Mouse (Mus musculus): ENCODE results near the gene Crybg3.

The Crybg3 gene

DNA sequence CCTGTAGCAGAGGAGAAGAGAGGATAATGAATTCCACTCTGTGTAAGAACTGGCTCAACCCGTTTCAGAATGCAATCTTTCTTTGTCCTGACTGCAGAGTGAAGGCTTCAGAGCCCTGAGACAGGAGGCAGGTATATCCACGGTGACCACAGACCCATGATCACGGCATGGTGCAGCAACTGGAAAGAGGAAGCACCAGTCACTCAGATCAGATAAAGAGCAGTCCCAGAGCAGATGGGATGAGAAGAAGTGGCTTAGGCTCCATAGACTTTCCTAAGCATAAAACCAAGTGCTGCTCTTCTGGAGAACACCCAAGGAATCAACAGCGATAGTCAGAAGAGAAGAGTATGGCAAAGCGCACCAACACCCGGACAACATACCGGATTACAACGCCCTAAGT lies 21.5 kb downstream of the Crybg3 start:
- no peak for DNase-seq (ENCODE audit: low spot score)

DNA sequence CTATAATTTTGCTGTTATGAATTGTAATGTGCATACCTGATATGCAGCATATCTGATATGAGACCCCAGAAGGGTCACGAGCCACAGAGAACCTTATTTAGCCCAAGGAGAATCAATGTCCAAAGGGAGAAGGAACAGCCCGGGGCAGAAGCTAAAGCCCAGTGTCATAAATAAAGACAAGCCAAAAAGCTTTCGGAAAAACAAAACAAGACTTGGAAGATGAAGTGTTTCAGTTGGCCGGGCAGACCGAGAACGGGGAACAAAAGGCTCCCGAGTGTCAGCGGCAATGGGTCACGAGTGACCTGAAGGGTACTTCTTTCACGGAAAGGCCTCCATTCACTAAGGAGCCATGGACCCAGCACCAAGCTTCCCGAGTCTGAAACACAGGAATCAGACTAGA lies 26.8 kb downstream of the Crybg3 start:
- no peak for DNase-seq (ENCODE audit: low spot score)

DNA sequence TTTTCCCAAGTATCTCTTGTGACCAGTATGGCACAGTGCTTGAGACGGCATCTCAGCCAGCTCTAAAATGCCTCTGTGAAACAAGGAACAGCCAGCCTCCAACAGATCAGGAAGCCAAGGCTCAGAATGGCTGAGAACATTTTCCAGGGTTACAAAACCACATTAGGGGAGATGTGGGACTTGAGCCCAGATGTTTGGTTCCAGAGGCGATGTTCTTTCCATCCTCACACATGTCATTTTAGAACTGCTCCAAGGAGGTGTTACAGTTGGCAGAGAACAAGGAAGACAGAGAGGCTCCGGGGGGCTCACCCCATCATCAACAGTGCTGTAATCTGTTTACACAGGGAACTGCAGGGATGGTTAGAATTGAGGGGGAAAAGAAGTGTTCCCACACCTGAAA lies 28.1 kb downstream of the Crybg3 start:
- DNase-seq (ENCODE audit: low spot score): no peak

DNA sequence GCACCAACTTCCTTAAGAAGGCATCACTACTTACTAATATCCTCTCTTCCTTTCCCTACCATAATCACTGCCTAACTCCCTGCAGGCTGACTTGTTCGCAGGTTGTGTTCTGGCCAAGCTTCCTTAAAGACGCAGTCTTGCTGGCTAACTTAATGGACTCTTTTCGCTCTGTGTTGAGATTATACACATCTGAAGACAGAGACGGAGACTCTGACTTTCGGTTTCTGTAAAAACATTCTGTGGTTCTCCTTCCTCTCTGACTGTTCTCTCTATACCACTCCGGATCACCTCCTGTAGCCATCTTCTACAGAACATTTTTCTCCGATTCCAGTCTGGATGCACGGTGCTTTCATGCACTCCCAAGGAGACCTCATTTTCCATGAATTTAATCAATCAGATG lies 30.0 kb downstream of the Crybg3 start:
- no peak for DNase-seq (ENCODE audit: low spot score)

GRCm38 (mm10) chr16:59569837-59570236 lies 30.9 kb downstream of the Crybg3 start:
- no peak for DNase-seq (ENCODE audit: low spot score)

- no peak for DNase-seq (ENCODE audit: low spot score)
Measured at GRCm38 (mm10) chr16:59567721-59568381, 32.9 kb downstream of the Crybg3 start.

DNA sequence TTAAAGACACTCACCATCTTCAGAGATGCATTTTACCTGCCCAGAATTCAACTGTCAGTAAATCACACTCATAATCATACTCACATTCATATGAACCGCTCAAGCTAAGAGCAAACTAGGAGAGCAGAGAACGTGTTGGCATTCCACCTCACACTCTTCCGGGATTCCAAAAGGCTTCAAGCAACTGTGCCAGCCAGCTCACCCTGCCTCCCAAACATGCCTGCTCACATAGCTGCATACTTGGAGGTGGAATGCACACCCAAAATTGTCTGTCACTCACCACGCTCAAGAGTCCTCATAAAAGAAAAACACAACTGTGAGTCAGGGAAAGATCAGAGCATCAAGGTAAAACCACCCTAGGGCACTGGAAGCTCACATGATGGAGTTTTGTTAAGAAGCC lies 34.3 kb downstream of the Crybg3 start:
- DNase-seq (ENCODE audit: low spot score): no peak

DNA sequence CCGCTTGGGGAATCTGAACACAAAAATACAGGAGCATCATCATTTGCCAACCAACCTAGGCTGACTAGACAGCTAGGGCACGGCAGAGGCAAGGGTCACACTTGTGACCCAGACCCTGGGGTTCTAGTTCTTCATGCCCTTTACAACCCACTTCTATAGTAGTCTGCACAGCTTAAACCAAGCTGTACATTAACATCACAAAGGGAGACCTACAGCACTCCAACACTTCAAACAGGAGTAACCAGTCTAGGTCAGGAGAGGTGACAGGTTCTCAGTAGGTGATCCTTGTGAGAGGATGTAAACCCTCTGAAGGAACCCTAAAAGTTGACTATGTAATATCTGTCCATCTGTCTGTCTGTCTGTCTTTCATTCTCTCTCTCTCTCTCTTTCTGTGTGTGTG lies 35.1 kb downstream of the Crybg3 start:
- DNase-seq (ENCODE audit: low spot score): no peak

DNA sequence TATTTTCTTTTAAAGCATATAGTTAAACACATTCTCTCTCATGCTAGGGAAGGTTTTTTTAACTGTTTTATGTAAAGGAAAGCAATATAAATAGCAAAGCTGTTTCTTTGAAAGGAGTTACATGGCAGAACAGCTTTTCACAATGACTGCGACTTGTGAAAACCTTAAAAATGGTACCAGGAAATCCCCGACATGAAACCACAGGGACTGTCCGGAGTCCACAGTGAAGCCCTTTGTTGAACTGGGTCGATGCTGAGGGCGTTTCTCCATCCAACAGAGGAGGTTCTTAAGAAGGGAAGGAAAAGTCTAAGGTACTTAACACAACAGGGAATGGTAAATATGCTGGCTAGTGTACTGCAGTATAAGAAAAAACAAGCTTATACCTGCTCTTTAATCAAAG lies 36.8 kb downstream of the Crybg3 start:
- no peak for DNase-seq (ENCODE audit: low spot score)

DNA sequence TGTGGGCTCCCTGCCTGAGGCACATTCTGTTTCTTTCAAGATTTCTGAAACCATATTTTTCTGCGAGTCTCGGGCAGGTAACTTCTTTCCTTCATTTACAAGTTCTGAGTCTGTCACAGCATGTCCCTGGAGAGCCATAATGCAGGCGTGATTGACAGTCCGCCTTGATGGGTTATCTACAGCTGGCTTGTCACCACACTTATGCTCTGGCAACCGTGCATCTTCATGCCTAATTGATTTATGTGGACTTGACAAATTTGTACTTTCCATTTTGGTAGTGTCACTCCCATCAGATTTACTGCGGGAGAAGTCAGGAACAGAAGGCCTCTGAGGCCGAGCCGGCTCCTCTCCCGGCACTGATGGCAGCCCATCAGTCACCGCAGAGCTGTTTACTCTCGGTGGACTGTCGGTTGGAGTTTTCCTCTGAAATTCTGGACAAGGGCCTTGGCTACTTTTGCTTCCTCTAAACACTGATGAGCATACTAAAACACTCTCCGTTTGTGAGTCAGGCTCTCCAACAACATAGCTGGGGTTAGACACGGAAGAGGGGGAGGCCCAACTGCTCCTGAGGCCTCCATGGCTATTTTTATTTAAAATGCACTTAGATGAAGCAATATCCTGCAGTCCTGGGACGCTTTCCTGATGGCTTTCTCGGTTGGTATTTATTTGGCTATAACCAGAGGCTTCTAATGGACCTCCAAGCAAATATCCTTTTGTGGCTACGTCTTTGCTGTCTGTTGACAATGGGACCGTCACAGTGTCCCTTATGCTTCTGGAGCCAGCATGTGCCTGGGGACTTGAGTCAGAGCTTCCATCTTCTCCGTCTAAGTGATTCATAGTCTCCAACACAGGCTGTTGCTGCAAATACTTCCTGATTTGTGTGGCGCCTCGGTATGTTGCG lies 41.2 kb downstream of the Crybg3 start:
- no peak for DNase-seq (ENCODE audit: low spot score)

DNA sequence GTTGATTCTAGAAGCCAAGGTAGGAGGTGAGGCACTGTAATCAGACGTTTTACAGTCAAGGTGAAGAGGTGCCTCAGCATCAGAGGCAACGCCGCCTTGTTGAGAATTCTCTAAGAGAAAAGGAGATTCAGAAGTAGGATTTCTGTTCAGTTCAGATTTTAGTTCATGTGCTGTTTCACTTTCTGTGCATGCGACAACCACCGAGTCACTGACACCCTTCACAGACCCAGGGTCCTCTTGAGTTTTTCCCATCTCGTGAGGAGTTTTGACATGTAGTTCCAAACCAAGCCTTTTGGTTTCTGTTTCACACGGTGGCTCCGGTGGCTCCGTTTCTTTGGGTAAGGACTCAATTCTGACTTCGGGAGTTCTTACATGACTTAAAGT lies 41.9 kb downstream of the Crybg3 start:
- no peak for DNase-seq (ENCODE audit: low spot score)

- no peak for DNase-seq (ENCODE audit: low spot score)
Measured at GRCm38 (mm10) chr16:59553490-59554161, 47.2 kb downstream of the Crybg3 start.

DNA sequence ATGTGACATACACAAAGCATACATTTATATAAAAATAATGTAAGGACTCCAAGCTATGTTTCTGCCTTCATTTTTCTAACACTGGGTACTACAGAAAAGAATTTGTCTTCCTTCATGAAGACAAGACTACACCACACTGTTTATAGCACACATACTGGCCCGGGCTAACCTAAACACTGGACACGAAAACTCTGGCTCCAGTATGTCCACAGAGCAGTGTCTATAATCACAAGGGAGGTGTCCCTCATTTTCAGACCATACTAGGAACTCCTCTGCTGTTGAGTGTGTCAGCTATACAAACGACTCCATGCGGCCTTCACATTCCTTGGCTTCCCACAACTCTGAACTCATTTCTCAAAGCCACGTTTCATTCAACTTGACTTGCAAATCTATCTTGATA lies 49.3 kb downstream of the Crybg3 start:
- no peak for DNase-seq (ENCODE audit: low spot score)

DNA sequence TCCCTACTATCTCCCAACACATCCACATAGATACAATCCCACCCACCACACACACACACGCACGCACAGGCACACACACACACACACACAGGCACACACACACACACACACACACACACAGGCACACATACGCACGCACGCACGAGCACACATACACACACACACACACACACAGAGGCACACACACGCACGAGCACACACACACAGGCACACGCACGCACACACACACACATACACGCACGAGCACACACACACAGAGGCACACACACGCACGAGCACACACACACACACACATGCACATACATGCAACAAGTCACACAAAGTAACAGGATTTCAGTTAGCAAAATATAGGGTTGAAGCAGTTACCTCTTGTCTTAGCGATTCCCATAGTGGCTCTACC lies 51.1 kb downstream of the Crybg3 start:
- no peak for DNase-seq (ENCODE audit: low spot score)

DNA sequence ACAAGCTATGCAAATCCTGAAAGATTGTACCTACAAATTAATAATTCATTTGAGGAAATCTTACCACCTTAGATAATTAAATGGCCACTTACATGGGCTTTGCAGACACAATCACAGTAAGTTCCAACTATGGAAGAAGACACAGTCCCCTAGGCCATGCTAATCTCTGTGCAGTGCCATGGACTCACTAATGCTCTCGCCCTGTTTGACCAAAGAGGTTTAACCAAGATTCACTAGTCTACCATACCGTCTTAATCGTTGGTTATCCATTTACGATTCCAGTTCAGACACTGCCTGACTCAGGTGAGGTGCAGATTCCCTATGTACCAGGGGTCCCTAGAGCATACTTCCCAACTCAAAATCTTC lies 52.2 kb downstream of the Crybg3 start:
- no peak for DNase-seq (ENCODE audit: low spot score)

- no peak for DNase-seq (ENCODE audit: low spot score)
Measured at GRCm38 (mm10) chr16:59547887-59548581, 52.7 kb downstream of the Crybg3 start.

DNA sequence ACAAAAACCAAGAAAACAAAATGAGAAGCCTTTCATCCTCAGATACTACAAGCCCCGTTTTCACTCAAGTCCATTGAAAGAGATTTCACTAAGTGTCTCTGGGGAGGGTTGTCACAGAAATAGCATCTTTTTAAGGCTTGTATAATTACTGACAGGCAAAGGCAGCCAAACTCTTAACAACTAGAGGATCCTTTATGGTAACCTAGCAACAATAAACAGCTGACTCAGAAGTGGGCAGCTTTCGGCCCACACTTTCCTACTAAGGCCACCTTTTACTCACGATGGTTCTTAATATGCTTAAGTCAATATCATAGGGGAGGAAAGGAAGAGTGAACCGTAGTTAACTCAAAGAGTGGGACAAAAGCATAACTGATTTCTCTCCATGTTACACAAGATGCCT lies 53.3 kb downstream of the Crybg3 start:
- no peak for DNase-seq (ENCODE audit: low spot score)

GRCm38 (mm10) chr16:59545360-59545759 lies 55.4 kb downstream of the Crybg3 start:
- no peak for DNase-seq (ENCODE audit: low spot score)

DNA sequence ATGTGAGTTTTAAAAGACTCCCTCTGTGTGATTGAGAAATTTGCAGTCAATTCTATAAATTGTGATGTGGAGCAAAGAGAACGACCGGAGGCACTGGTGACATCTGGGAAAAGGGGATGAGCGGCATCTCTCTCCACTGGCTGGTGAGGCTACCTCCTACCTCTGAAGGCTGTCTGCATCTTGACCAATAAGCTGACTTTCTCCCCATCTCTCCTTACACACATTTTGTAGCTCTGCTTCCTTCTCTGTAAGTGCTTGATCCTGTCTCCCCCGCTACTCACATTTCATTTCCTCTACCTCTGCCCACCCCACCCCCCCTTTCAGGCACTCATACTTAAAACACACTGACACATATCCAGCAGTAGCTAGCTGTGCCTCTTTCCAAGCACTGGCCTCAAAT lies 59.4 kb downstream of the Crybg3 start:
- no peak for DNase-seq (ENCODE audit: low spot score)

- no peak for DNase-seq (ENCODE audit: low spot score)
Measured at GRCm38 (mm10) chr16:59540944-59541343, 59.8 kb downstream of the Crybg3 start.

GRCm38 (mm10) chr16:59535673-59536072 lies 65.1 kb downstream of the Crybg3 start:
- no peak for DNase-seq (ENCODE audit: low spot score)

- DNase-seq (ENCODE audit: low spot score): no peak
Measured at GRCm38 (mm10) chr16:59534349-59534748, 66.4 kb downstream of the Crybg3 start.

- DNase-seq (ENCODE audit: low spot score): no peak
Measured at GRCm38 (mm10) chr16:59532561-59532960, 68.2 kb downstream of the Crybg3 start.
